Mouse (Mus musculus): ENCODE data around the gene Mrpl19.

Gene Mrpl19

GRCm38 (mm10) chr6:81965296-81966067, at the start of gene Mrpl19:
Gene Mrpl19, minus strand, starts transcription at chr6:81965958.
- DNase-seq (ENCODE audit: low read depth, low spot score): peak; percentile 92

- no peak for DNase-seq (ENCODE audit: low read depth, low spot score)
Observed at GRCm38 (mm10) chr6:82012392-82012791, 46.6 kb upstream of the Mrpl19 start.

GRCm38 (mm10) chr6:81990049-81990810, 24.5 kb upstream of the Mrpl19 start:
- DNase-seq (ENCODE audit: low read depth, low spot score): no peak

- DNase-seq (ENCODE audit: low read depth, low spot score): no peak
Observed at GRCm38 (mm10) chr6:81988341-81988740, 22.6 kb upstream of the Mrpl19 start.

- DNase-seq (ENCODE audit: low read depth, low spot score): no peak
Observed at GRCm38 (mm10) chr6:81987580-81987979, 21.8 kb upstream of the Mrpl19 start.

- DNase-seq (ENCODE audit: low read depth, low spot score): peak; percentile 79
Observed at GRCm38 (mm10) chr6:81987010-81987409, 21.3 kb upstream of the Mrpl19 start.

- peak; percentile 20 for DNase-seq (ENCODE audit: low read depth, low spot score)
Observed at GRCm38 (mm10) chr6:81986599-81986998, 20.8 kb upstream of the Mrpl19 start.

- DNase-seq (ENCODE audit: low read depth, low spot score): no peak
Observed at GRCm38 (mm10) chr6:81986171-81986570, 20.4 kb upstream of the Mrpl19 start.

GRCm38 (mm10) chr6:81979286-81979685, 13.5 kb upstream of the Mrpl19 start:
- DNase-seq (ENCODE audit: low read depth, low spot score): no peak

GRCm38 (mm10) chr6:81975971-81976621, 10.3 kb upstream of the Mrpl19 start:
- DNase-seq (ENCODE audit: low read depth, low spot score): peak; percentile 61

GRCm38 (mm10) chr6:81972595-81972994, 6.8 kb upstream of the Mrpl19 start:
- no peak for DNase-seq (ENCODE audit: low read depth, low spot score)

- no peak for DNase-seq (ENCODE audit: low read depth, low spot score)
Observed at GRCm38 (mm10) chr6:81971196-81971595, 5.4 kb upstream of the Mrpl19 start.

- DNase-seq (ENCODE audit: low read depth, low spot score): no peak
Observed at GRCm38 (mm10) chr6:81966068-81966544, 348 bp upstream of the Mrpl19 start.

GRCm38 (mm10) chr6:81960284-81960683, 5.5 kb downstream of the Mrpl19 start:
- no peak for DNase-seq (ENCODE audit: low read depth, low spot score)

- DNase-seq (ENCODE audit: low read depth, low spot score): no peak
Observed at GRCm38 (mm10) chr6:81959866-81960265, 5.9 kb downstream of the Mrpl19 start.

GRCm38 (mm10) chr6:81957992-81958391, 7.8 kb downstream of the Mrpl19 start:
- no peak for DNase-seq (ENCODE audit: low read depth, low spot score)

- peak; percentile 58 for DNase-seq (ENCODE audit: low read depth, low spot score)
Observed at GRCm38 (mm10) chr6:81956399-81956798, 9.4 kb downstream of the Mrpl19 start.

GRCm38 (mm10) chr6:81955133-81955532, 10.6 kb downstream of the Mrpl19 start:
- no peak for DNase-seq (ENCODE audit: low read depth, low spot score)

- DNase-seq (ENCODE audit: low read depth, low spot score): no peak
Observed at GRCm38 (mm10) chr6:81946906-81947305, 18.9 kb downstream of the Mrpl19 start.

GRCm38 (mm10) chr6:81944432-81944831, 21.3 kb downstream of the Mrpl19 start:
- DNase-seq (ENCODE audit: low read depth, low spot score): no peak

- no peak for DNase-seq (ENCODE audit: low read depth, low spot score)
Observed at GRCm38 (mm10) chr6:81943281-81943680, 22.5 kb downstream of the Mrpl19 start.

GRCm38 (mm10) chr6:81941718-81942117, 24.0 kb downstream of the Mrpl19 start:
- no peak for DNase-seq (ENCODE audit: low read depth, low spot score)

Data from ES-CJ7 (cell line).